Mouse (Mus musculus) cerebellum, adult 11 months (tissue): Measurements from ENCODE around the gene Them7.

Source experiments
- DNase-seq: peaks from one replicate; pipeline ENCODE4 v3.0.0; 2022

Gene Them7

GRCm38 (mm10) chr2:105380757-105381319, 156.7 kb downstream of the Them7 start:
- no peak for DNase-seq

GRCm38 (mm10) chr2:105383063-105383462, 158.9 kb downstream of the Them7 start:
- DNase-seq = no peak

- no peak for DNase-seq
These were observed 160.9 kb downstream of the Them7 start for GRCm38 (mm10) chr2:105384998-105385397.

- DNase-seq = no peak
These were observed 162.3 kb downstream of the Them7 start for GRCm38 (mm10) chr2:105386418-105386817.

GRCm38 (mm10) chr2:105389007-105389890, 165.1 kb downstream of the Them7 start:
- DNase-seq = no peak

- no peak for DNase-seq
These were observed 166.7 kb downstream of the Them7 start for GRCm38 (mm10) chr2:105390653-105391413.

GRCm38 (mm10) chr2:105391414-105391784, 167.3 kb downstream of the Them7 start:
- no peak for DNase-seq

- DNase-seq = no peak
These were observed 168.4 kb downstream of the Them7 start for GRCm38 (mm10) chr2:105392514-105392913.

- DNase-seq = no peak
These were observed 170.3 kb downstream of the Them7 start for GRCm38 (mm10) chr2:105394375-105394774.

GRCm38 (mm10) chr2:105396066-105396465, 171.9 kb downstream of the Them7 start:
- DNase-seq = no peak

GRCm38 (mm10) chr2:105397446-105398211, 173.5 kb downstream of the Them7 start:
- DNase-seq = no peak

- DNase-seq = no peak
These were observed 174.5 kb downstream of the Them7 start for GRCm38 (mm10) chr2:105398636-105399084.

GRCm38 (mm10) chr2:105399085-105399891, 175.2 kb downstream of the Them7 start, which contains the start of gene Rcn1:
Rcn1 (minus strand) TSS chr2:105399319.
- DNase-seq = peak; percentile 19

- no peak for DNase-seq
These were observed 176.4 kb downstream of the Them7 start for GRCm38 (mm10) chr2:105400558-105400957.

- no peak for DNase-seq
These were observed 178.1 kb downstream of the Them7 start for GRCm38 (mm10) chr2:105402180-105402579.

GRCm38 (mm10) chr2:105408511-105408910, 184.4 kb downstream of the Them7 start:
- no peak for DNase-seq

- no peak for DNase-seq
These were observed 185.1 kb downstream of the Them7 start for GRCm38 (mm10) chr2:105409253-105409652.

- no peak for DNase-seq
These were observed 190.2 kb downstream of the Them7 start for GRCm38 (mm10) chr2:105414309-105414708.

- DNase-seq = no peak
These were observed 192.0 kb downstream of the Them7 start for GRCm38 (mm10) chr2:105416046-105416659.

GRCm38 (mm10) chr2:105416660-105417348, 192.7 kb downstream of the Them7 start:
- no peak for DNase-seq

GRCm38 (mm10) chr2:105417663-105418062, 193.5 kb downstream of the Them7 start:
- DNase-seq = no peak
